ENCODE assay signal across 14 mouse cellular contexts in genomic region chr2:19345414-19345964, GRCm38 (mm10). TPM values are rescaled to one million over a fixed set of nuclear protein-coding genes. Genes with fewer than 3 reads are reported as not detected.
DNase-seq lines count a peak whose midpoint lies in the region; ATAC-seq lines count a peak whose summit lies in the region.
"Had no signal": no experiment of that assay in that cellular context is flagged by ENCODE, and none has a peak within 500 bp of the region (broad histone marks: within the 10 kb centered on the region; RNA-seq: fewer than 3 reads in every experiment).

No protein-coding gene starts in this region.

- no peaks in the 10 kb centered on the region for H3K9me3 ChIP-seq in embryonic facial prominence, embryonic 12.5 days
- no peaks in the 10 kb centered on the region for H3K9me3 ChIP-seq in embryonic facial prominence, embryonic 10.5 days
- no peaks in the 10 kb centered on the region for H3K9me3 ChIP-seq in neural tube, embryonic 11.5 days (ENCODE audit: control insufficient read depth, low read length)
- H3K9me3 ChIP-seq in limb, embryonic 13.5 days: no peaks in the 10 kb centered on the region
- H3K9me3 ChIP-seq in neural tube, embryonic 14.5 days (ENCODE audit: control insufficient read depth, low read length): no peaks in the 10 kb centered on the region
- H3K9me3 ChIP-seq: heart, embryonic 13.5 days had no signal

- H3K4me1 ChIP-seq in embryonic facial prominence, embryonic 12.5 days: no peaks in the 10 kb centered on the region
- H3K4me1 ChIP-seq in embryonic facial prominence, embryonic 10.5 days: 0 out of 2 replicates have a peak, but pooled peaks cover 5% of the 10 kb centered on the region
- H3K4me1 ChIP-seq in neural tube, embryonic 11.5 days (ENCODE audit: control insufficient read depth, insufficient read depth, low read length): no peaks in the 10 kb centered on the region
- no peaks in the 10 kb centered on the region for H3K4me1 ChIP-seq in limb, embryonic 13.5 days
- peaks cover 3% of the 10 kb centered on the region; the same call in 1 of the 2 replicates for H3K4me1 ChIP-seq in neural tube, embryonic 14.5 days (ENCODE audit: control insufficient read depth, insufficient read depth, low read length)

- no peaks in the 10 kb centered on the region for H3K27me3 ChIP-seq in embryonic facial prominence, embryonic 12.5 days
- peaks cover 8% of the 10 kb centered on the region; the same call in 1 of the 2 replicates for H3K27me3 ChIP-seq in embryonic facial prominence, embryonic 10.5 days (replicated peaks; ENCODE audit: low read depth, poor library complexity, severe bottlenecking)
- no peaks in the 10 kb centered on the region for H3K27me3 ChIP-seq in neural tube, embryonic 11.5 days (ENCODE audit: control insufficient read depth, insufficient read depth, low read length)
- 0 out of 2 replicates have a peak, but pooled peaks cover 4% of the 10 kb centered on the region for H3K27me3 ChIP-seq in limb, embryonic 13.5 days
- no peaks in the 10 kb centered on the region for H3K27me3 ChIP-seq in neural tube, embryonic 14.5 days (ENCODE audit: control insufficient read depth, insufficient read depth, low read length)

- no peak overlapping the region for H3K27ac ChIP-seq in embryonic facial prominence, embryonic 12.5 days
- no peak overlapping the region for H3K27ac ChIP-seq in embryonic facial prominence, embryonic 10.5 days (replicated peaks)
- H3K27ac ChIP-seq in neural tube, embryonic 11.5 days (ENCODE audit: low read depth, low read length): no peak overlapping the region
- H3K27ac ChIP-seq in limb, embryonic 13.5 days: no peak overlapping the region
- no peak overlapping the region for H3K27ac ChIP-seq in neural tube, embryonic 14.5 days (ENCODE audit: low read depth, low read length)
- H3K27ac ChIP-seq: heart, embryonic 13.5 days had no signal

- DNase-seq in embryonic facial prominence, embryonic 10.5 days (ENCODE audit: low spot score): no peak
- DNase-seq in neural tube, embryonic 11.5 days (ENCODE audit: low spot score): peak; percentile 24
- no peak for DNase-seq in neural tube, embryonic 10.5 days (ENCODE audit: extremely low spot score, low spot score)
- no peak for DNase-seq in urinary bladder, postnatal 25 days (ENCODE audit: low spot score)
- DNase-seq in left cerebral cortex, adult 18-20 months (ENCODE audit: low spot score in 2 of 2): no peak
- DNase-seq: adrenal gland, postnatal 14 days; gastrocnemius, postnatal 25 days; kidney, postnatal 10 days; liver had no signal

- no peak overlapping the region for H3K4me3 ChIP-seq in embryonic facial prominence, embryonic 12.5 days
- no peak overlapping the region for H3K4me3 ChIP-seq in embryonic facial prominence, embryonic 10.5 days
- no peak overlapping the region for H3K4me3 ChIP-seq in neural tube, embryonic 11.5 days (ENCODE audit: low read depth, low read length)
- H3K4me3 ChIP-seq in limb, embryonic 13.5 days: no peak overlapping the region
- H3K4me3 ChIP-seq in neural tube, embryonic 14.5 days (ENCODE audit: low read depth, low read length): no peak overlapping the region
- H3K4me3 ChIP-seq: erythroblast, embryonic 14.5 days had no signal

- 78% methylated on average over 5 of the region's 5 CpGs for WGBS in embryonic facial prominence, embryonic 12.5 days
- 77% methylated on average over 5 of the region's 5 CpGs for WGBS in embryonic facial prominence, embryonic 10.5 days
- 82% methylated on average over 5 of the region's 5 CpGs for WGBS in neural tube, embryonic 11.5 days
- 79% methylated on average over 5 of the region's 5 CpGs for WGBS in limb, embryonic 13.5 days
- WGBS in neural tube, embryonic 14.5 days: 80% methylated on average over 5 of the region's 5 CpGs

- no peak overlapping the region for H3K9ac ChIP-seq in embryonic facial prominence, embryonic 12.5 days
- H3K9ac ChIP-seq in neural tube, embryonic 11.5 days (ENCODE audit: low read length): 0 out of 2 replicates have a peak overlapping the region, but pooled peaks have one; percentile 3
- no peak overlapping the region for H3K9ac ChIP-seq in limb, embryonic 13.5 days
- no peak overlapping the region for H3K9ac ChIP-seq in neural tube, embryonic 14.5 days (replicated peaks; ENCODE audit: low read depth, low read length)
- H3K9ac ChIP-seq: heart, embryonic 13.5 days had no signal

- H3K4me2 ChIP-seq in embryonic facial prominence, embryonic 12.5 days (replicated peaks): no peak overlapping the region
- H3K4me2 ChIP-seq in neural tube, embryonic 11.5 days (ENCODE audit: low read depth): no peak overlapping the region
- peak overlapping the region; percentile 46; the same call in 1 of the 2 replicates for H3K4me2 ChIP-seq in limb, embryonic 13.5 days (replicated peaks)
- H3K4me2 ChIP-seq in neural tube, embryonic 14.5 days (ENCODE audit: low read depth, low read length): peak overlapping the region; percentile 39; the same call in 1 of the 2 replicates

- ATAC-seq in embryonic facial prominence, embryonic 12.5 days (ENCODE audit: insufficient number of reproducible peaks, insufficient read depth, low FRiP score, low TSS enrichment): peak; percentile 56; the same call in 1 of the 2 replicates
- ATAC-seq in neural tube, embryonic 11.5 days (ENCODE audit: insufficient read depth, low FRiP score, low TSS enrichment): no peak
- ATAC-seq in limb, embryonic 13.5 days (ENCODE audit: low FRiP score, low read depth): no peak
- peak; percentile 71 for ATAC-seq in neural tube, embryonic 14.5 days (ENCODE audit: low read depth)

- H3K36me3 ChIP-seq in embryonic facial prominence, embryonic 12.5 days: no peaks in the 10 kb centered on the region
- H3K36me3 ChIP-seq in embryonic facial prominence, embryonic 10.5 days (replicated peaks): no peaks in the 10 kb centered on the region
- H3K36me3 ChIP-seq in neural tube, embryonic 11.5 days (ENCODE audit: control insufficient read depth, insufficient read depth, low read length): no peaks in the 10 kb centered on the region
- H3K36me3 ChIP-seq in limb, embryonic 13.5 days: no peaks in the 10 kb centered on the region
- no peaks in the 10 kb centered on the region for H3K36me3 ChIP-seq in neural tube, embryonic 14.5 days (ENCODE audit: control insufficient read depth, insufficient read depth, low read length)
- H3K36me3 ChIP-seq: heart, embryonic 13.5 days had no signal

RNA-seq across cellular contexts. Expression of gene Msrb2, which starts 25.8 kb away (rescaled TPM):
- polyA plus RNA-seq in embryonic facial prominence, embryonic 12.5 days (2016; fragmentation: Nextera tagmentation; extraction: Ambion mirVana): 25.4 and 27.7 TPM in 2 replicates
- polyA plus RNA-seq in embryonic facial prominence, embryonic 10.5 days (2016; fragmentation: Nextera tagmentation; extraction: Ambion mirVana): 20.8 and 22.9 TPM in 2 replicates
- 13.3 and 14.6 TPM in 2 replicates for polyA plus RNA-seq in neural tube, embryonic 11.5 days (2014; fragmentation: Nextera tagmentation; extraction: Ambion mirVana)
- 28.4 and 29.0 TPM in 2 replicates for polyA plus RNA-seq in limb, embryonic 13.5 days (2015; fragmentation: Nextera tagmentation; extraction: Ambion mirVana)
- polyA plus RNA-seq in neural tube, embryonic 14.5 days (2014; fragmentation: Nextera tagmentation; extraction: Ambion mirVana): 8.5 TPM in 2 replicates
- 10 to 100 TPM; 24.5 to 26.8 TPM for total RNA-seq in left cerebral cortex, adult 18-20 months (2021)

Comparison
In these comparisons a context has a peak if more than half of its experiments do, and no peak if none do; other contexts are left out.
1. ATAC-seq: peak in embryonic facial prominence, embryonic 12.5 days (single experiment) and neural tube, embryonic 14.5 days (single experiment); none in neural tube, embryonic 11.5 days (single experiment) and limb, embryonic 13.5 days (single experiment).
2. H3K4me2 ChIP-seq: peak in limb, embryonic 13.5 days (single experiment) and neural tube, embryonic 14.5 days (single experiment); none in embryonic facial prominence, embryonic 12.5 days (single experiment) and neural tube, embryonic 11.5 days (single experiment).